Mouse (Mus musculus): ENCODE measurements at regions not wholly inside any gene's neighbourhood (a gene's known extent, or its start where the extent isn't known, plus 50 kb on each side); places are given as distances from the start of the nearest gene placed in this dataset.

GRCm38 (mm10) chr3:39370926-39371325, 484.2 kb downstream of the Fat4 start:
- no peak for DNase-seq (ENCODE audit: low spot score in 2 of 2)

GRCm38 (mm10) chr3:39372426-39372950, 485.7 kb downstream of the Fat4 start:
- no peak for DNase-seq (ENCODE audit: low spot score in 2 of 2)

GRCm38 (mm10) chr3:39375465-39375864, 488.7 kb downstream of the Fat4 start:
- no peak for DNase-seq (ENCODE audit: low spot score in 2 of 2)

- DNase-seq (ENCODE audit: low spot score in 2 of 2) = no peak
Measured at GRCm38 (mm10) chr3:39388491-39388890, 501.8 kb downstream of the Fat4 start.

- no peak for DNase-seq (ENCODE audit: low spot score in 2 of 2)
Measured at GRCm38 (mm10) chr3:39390442-39390841, 503.7 kb downstream of the Fat4 start.

- DNase-seq (ENCODE audit: low spot score in 2 of 2) = no peak
Measured at GRCm38 (mm10) chr3:39392053-39392452, 505.3 kb downstream of the Fat4 start.

- DNase-seq (ENCODE audit: low spot score in 2 of 2) = no peak
Measured at GRCm38 (mm10) chr3:39396672-39397071, 509.9 kb downstream of the Fat4 start.

GRCm38 (mm10) chr3:39397255-39397654, 510.5 kb downstream of the Fat4 start:
- DNase-seq (ENCODE audit: low spot score in 2 of 2) = no peak

GRCm38 (mm10) chr3:39397677-39398076, 510.9 kb downstream of the Fat4 start:
- DNase-seq (ENCODE audit: low spot score in 2 of 2) = no peak

GRCm38 (mm10) chr3:39424778-39425642, 538.3 kb downstream of the Fat4 start:
- no peak for DNase-seq (ENCODE audit: low spot score in 2 of 2)

- DNase-seq (ENCODE audit: low spot score in 2 of 2) = no peak
Measured at GRCm38 (mm10) chr3:39425643-39426016, 538.9 kb downstream of the Fat4 start.

- peak; percentile 4 to 12 for DNase-seq (ENCODE audit: low spot score in 2 of 2)
Measured at GRCm38 (mm10) chr3:39443328-39443727, 556.6 kb downstream of the Fat4 start.

- DNase-seq (ENCODE audit: low spot score in 2 of 2) = no peak
Measured at GRCm38 (mm10) chr3:39455650-39456049, 568.9 kb downstream of the Fat4 start.

GRCm38 (mm10) chr3:39460183-39460888, 573.6 kb downstream of the Fat4 start:
- DNase-seq (ENCODE audit: low spot score in 2 of 2) = no peak

- DNase-seq (ENCODE audit: low spot score in 2 of 2) = no peak
Measured at GRCm38 (mm10) chr3:39461561-39461960, 574.8 kb downstream of the Fat4 start.

GRCm38 (mm10) chr3:39465811-39466210, 579.1 kb downstream of the Fat4 start:
- DNase-seq (ENCODE audit: low spot score in 2 of 2) = no peak

- no peak for DNase-seq (ENCODE audit: low spot score in 2 of 2)
Measured at GRCm38 (mm10) chr3:39489392-39489791, 602.7 kb downstream of the Fat4 start.

GRCm38 (mm10) chr3:39494363-39494762, 607.6 kb downstream of the Fat4 start:
- DNase-seq (ENCODE audit: low spot score in 2 of 2) = no peak

- no peak for DNase-seq (ENCODE audit: low spot score in 2 of 2)
Measured at GRCm38 (mm10) chr3:39528087-39528486, 641.3 kb downstream of the Fat4 start.

GRCm38 (mm10) chr3:39537515-39537914, 650.8 kb downstream of the Fat4 start:
- no peak for DNase-seq (ENCODE audit: low spot score in 2 of 2)

GRCm38 (mm10) chr3:39540530-39541118, 653.9 kb downstream of the Fat4 start:
- DNase-seq (ENCODE audit: low spot score in 2 of 2) = no peak

GRCm38 (mm10) chr3:39559460-39560041, 672.8 kb downstream of the Fat4 start:
- DNase-seq (ENCODE audit: low spot score in 2 of 2) = no peak
